Mouse (Mus musculus) midbrain, embryonic 14.5 days (tissue): ENCODE results near the gene Naif1. TPM values are rescaled to one million over a fixed set of nuclear protein-coding genes. Genes with fewer than 3 reads are reported as not detected.

Experiments used
- polyA plus RNA-seq: library from polyadenylated mRNA; unstranded; fragments of >200 nt; fragmentation: Nextera tagmentation; extraction: Ambion mirVana; gene quantifications from 2 replicates; pipeline ENCODE4 v1.2.1, GENCODE M21; 2014

The Naif1 gene
- polyA plus RNA-seq, 1 experiment from 2014 or later = 5.6 TPM

Other genes starting within 250 kb of the Naif1 start
- 28.3 and 33.2 TPM in 2 replicates for gene Pomt1, start 213.9 kb upstream of the Naif1 start, polyA plus RNA-seq
- 89.6 and 96.1 TPM in 2 replicates for gene Uck1, start 190.3 kb upstream of the Naif1 start, polyA plus RNA-seq
- gene Golga2, start 163.1 kb upstream of the Naif1 start, polyA plus RNA-seq = 22.5 and 26.1 TPM in 2 replicates
- 169 and 339 TPM in 2 replicates for gene Swi5, start 162.4 kb upstream of the Naif1 start, polyA plus RNA-seq
- 46.4 and 54.1 TPM in 2 replicates for gene Ciz1, start 98.1 kb upstream of the Naif1 start, polyA plus RNA-seq
- 90.6 and 103 TPM in 2 replicates for gene Dnm1, start 97.1 kb upstream of the Naif1 start, polyA plus RNA-seq
- gene 1110008P14Rik, start 68.5 kb upstream of the Naif1 start, polyA plus RNA-seq = 107 and 153 TPM in 2 replicates
- gene Lcn2, start 62.2 kb upstream of the Naif1 start, polyA plus RNA-seq = not detected in 2 replicates
- gene Ptges2, start 54.6 kb upstream of the Naif1 start, polyA plus RNA-seq = 46.2 and 64.4 TPM in 2 replicates
- 36.3 and 41.5 TPM in 2 replicates for gene Slc25a25, start 988 bp downstream of the Naif1 start, polyA plus RNA-seq
- 6.9 and 7.8 TPM in 2 replicates for gene Fam102a, start 84.9 kb downstream of the Naif1 start, polyA plus RNA-seq
- gene Dpm2, start 120.4 kb downstream of the Naif1 start, polyA plus RNA-seq = 138 and 165 TPM in 2 replicates
- 7.1 and 11.5 TPM in 2 replicates for gene Pip5kl1, start 124.3 kb downstream of the Naif1 start, polyA plus RNA-seq
- gene 9430097D07Rik, start 125.2 kb downstream of the Naif1 start, polyA plus RNA-seq = 0.29 and 1.3 TPM in 2 replicates
- 20.1 and 24.8 TPM in 2 replicates for gene St6galnac4, start 136.6 kb downstream of the Naif1 start, polyA plus RNA-seq
- 7.6 and 10.2 TPM in 2 replicates for gene St6galnac6, start 149.3 kb downstream of the Naif1 start, polyA plus RNA-seq
- 69.2 and 76.2 TPM in 2 replicates for gene Ak1, start 171.3 kb downstream of the Naif1 start, polyA plus RNA-seq
- 13.5 and 23.8 TPM in 2 replicates for gene Eng, start 196.1 kb downstream of the Naif1 start, polyA plus RNA-seq